Mouse (Mus musculus) spleen, adult 2 months (tissue): ENCODE data around the gene Apobec3.

Experiments used
- CTCF ChIP-seq: fragments of 200-500 bp; IDR thresholded peaks from 2 replicates; pipeline ENCODE4 v1.5.1; 2011; ENCODE audit warnings: mild to moderate bottlenecking, inconsistent platforms; ENCODE audit not compliant: insufficient read depth, insufficient read length, insufficient replicate concordance; ENCODE audit errors: extremely low read depth
- POLR2A ChIP-seq: fragments of 200-500 bp; IDR thresholded peaks from 2 replicates; pipeline ENCODE4 v1.6.1; 2011; ENCODE audit warnings: low read depth, low read length, inconsistent platforms

DNA sequence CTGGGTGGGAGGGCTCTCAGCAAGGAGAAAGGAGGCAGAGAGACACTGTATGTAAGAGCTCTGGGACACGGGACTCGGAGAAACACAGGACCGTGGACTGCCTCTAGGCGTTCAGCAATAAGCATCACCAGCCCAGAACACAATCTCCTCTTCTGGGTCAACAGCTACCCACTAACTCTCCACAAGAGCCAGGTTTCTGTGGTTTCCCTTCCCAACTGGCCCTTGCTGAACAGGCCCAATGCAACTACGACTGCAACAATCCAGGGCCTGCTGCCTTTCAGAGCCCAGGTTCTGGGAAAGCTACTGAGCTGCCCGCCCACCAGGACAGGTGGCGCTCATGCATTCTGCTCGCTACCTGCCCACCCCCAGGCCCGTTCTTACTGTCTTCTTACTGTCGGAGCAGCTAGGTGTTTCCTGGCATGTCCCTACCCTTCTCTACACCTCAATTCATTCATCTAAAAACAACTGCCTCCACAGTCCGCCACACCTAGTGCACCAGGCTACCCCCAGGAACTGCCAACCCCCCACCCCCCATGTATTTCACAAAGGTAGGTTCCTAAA, 35.5 kb downstream of the Apobec3 start:
- no peak for TF ChIP-seq POLR2A
- TF ChIP-seq CTCF = no peak
